Mouse (Mus musculus) gastrocnemius, postnatal 10 days (tissue): ENCODE results near the gene Dusp1. TPM values are rescaled to one million over a fixed set of nuclear protein-coding genes. Genes with fewer than 3 reads are reported as not detected.

Source experiments
- DNase-seq: peaks from one replicate; pipeline ENCODE4 v3.0.0; 2021; ENCODE audit warnings: mixed read lengths
- microRNA-seq, 2 experiments: library from miRNA; unstranded; fragments of <30 nt; microRNA quantifications; one replicate each; pipeline ENCODE4 v1.2.0; 2021
- total RNA-seq, 2 experiments: library from RNA; stranded (reverse); gene quantifications; 2 replicates each; pipeline ENCODE4 v1.2.3; 2021

Gene Dusp1
- total RNA-seq, 2 experiments from 2014 or later = 40.3 to 43.3 TPM

DNA sequence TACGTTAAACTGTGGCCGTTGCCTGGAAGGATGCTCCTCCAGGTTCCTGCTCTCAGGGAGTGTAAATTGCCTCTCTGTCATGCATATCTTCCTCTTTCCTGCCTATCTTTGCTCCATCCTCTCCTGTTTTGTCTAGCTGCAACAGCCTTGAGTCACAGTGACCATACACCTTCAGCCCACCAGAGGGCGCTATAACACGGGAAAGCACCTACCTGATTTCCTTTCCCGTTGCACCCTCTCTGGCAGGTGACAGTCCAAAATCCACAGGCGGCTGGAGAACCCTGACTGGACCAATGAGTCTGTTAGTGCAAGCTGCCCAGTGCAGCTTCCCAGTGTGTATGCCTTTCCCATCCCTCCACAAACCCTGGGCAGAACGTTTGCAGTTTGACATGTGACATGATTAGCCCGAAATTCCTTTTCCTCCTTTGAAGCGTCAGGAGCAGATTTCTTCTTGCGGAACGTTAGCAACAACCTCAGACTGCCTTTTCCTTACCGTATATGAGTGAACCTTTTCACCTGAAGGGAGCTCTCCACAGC, 99.2 kb downstream of the Dusp1 start:
- DNase-seq = peak; percentile 83

DNA sequence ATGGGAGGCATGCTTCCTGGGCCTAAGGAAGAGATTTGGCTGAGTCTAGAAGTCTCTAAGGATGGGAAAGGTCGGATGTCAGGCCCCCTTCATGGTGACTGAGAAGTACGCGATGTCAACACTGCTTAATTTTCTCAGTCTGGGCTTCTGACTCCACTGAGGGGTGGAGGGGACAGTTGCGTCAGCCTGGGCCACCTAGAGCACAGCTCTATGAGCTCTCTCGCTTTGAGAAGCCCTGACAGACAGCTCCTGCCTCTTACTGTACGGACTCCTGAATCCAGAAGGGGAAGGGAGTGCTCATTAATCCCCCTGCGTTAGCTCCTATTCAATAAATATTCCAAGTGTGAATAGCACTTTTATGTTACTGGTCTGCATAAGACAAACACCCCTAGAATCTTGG, 103.9 kb downstream of the Dusp1 start:
- no peak for DNase-seq

GRCm38 (mm10) chr17:26457506-26457905, 104.4 kb downstream of the Dusp1 start:
- no peak for DNase-seq

Small RNA genes lying within 50 kb of the gene (microRNA-seq; reads per million reads assigned to microRNA genes)
- gene Gm22420 = 0 reads per million in 2 experiments

Other genes starting within 250 kb of the Dusp1 start
- gene Neurl1b, start 147.3 kb downstream of the Dusp1 start, total RNA-seq = 10 to 100 TPM; 11.6 to 12.7 TPM
- 100 to 1,000 TPM; 115 to 117 TPM for gene Ergic1, start 639 bp downstream of the Dusp1 start, total RNA-seq
- gene Atp6v0e, start 101.1 kb upstream of the Dusp1 start, total RNA-seq = 10 to 100 TPM; 44.1 to 46.0 TPM
- gene Crebrf, start 153.5 kb upstream of the Dusp1 start, total RNA-seq = 10 to 100 TPM; 17.7 to 18.9 TPM
- gene Bnip1, start 218.9 kb upstream of the Dusp1 start, total RNA-seq = 10 to 100 TPM; 22.8 to 26.3 TPM